Mouse (Mus musculus): ENCODE results near the gene Myo1f.
"Not testable (repeated sequence)": the region's sequence is repeated elsewhere in the genome, so short reads cannot be mapped to it uniquely, and the experiment has no call there.

Gene Myo1f

DNA sequence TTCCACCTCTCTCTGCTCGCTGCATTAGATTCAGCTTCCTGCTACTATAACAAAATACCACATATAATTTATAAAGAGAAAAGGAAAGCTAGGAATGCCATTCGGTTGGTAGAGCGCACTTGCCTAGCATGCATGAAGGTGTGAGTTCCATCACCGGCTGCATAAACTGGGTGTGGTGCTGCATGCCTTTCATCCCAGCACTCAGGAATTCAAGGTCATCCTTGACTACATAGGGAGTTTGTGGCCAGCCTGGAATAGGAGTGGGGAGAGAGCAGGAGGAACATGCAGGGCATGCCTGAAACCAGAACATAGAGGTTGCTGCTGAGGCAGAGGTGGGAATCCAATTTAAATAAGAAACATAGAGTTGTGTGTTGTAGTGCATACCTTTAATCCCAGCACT is 28.6 kb downstream of the Myo1f start:
- no peak for DNase-seq (ENCODE audit: low read depth, low spot score)

DNA sequence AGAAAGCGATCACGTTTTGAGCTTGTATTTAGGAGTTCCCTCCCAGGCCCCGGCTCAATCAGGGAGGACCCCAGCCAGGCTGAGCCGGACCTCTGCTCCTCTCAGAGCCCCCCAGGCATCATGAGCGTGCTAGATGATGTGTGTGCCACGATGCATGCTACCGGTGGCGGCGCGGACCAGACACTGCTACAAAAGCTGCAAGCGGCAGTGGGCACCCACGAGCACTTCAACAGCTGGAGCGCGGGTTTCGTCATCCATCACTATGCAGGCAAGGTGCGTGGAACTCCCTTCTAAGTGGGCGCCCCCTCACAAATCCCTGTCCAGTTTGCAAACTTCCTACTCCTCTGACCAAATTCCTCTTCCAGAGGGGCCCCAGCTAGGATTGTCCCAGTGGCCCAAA is 30.5 kb downstream of the Myo1f start:
- no peak for DNase-seq (ENCODE audit: low read depth, low spot score)

DNA sequence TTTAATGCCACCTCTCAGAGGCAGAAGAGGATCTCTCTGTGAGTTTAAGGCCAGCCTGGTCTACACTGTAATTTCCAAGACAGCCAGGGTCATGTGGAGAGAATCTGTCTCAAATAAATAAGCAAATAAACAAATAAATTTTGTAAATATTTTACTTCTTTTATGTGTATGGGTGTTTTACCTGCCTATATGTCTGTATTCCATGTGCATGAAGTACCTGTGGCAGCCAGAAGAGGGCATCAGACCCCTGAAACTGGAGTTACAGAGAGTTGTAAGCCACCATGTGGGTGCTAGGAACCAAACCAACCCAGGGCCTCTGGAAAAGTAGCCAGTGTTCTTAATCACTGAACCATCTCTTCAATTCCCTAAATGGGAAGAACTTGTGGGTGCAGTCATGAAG is 41.8 kb downstream of the Myo1f start:
- no peak for DNase-seq (ENCODE audit: low read depth, low spot score)

DNA sequence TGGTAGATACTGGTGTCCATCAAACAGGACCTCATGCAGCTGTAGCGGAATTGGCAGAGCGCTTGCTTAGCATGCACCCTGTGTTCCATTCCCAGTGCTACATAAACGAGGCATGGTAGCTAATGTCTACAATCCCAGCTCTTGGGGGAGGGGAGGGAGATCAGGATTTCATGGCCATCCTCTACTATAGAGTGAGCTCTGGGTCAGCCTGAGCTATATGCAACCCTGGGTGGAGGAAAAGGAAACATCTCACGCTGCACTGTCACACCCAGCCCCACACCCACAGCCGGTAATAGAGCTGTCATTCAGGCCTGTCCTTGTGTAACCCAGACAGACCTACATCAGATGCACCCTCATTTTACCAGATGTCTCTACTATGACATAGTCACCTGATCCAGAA is 43.0 kb downstream of the Myo1f start:
- DNase-seq (ENCODE audit: low read depth, low spot score): no peak

DNA sequence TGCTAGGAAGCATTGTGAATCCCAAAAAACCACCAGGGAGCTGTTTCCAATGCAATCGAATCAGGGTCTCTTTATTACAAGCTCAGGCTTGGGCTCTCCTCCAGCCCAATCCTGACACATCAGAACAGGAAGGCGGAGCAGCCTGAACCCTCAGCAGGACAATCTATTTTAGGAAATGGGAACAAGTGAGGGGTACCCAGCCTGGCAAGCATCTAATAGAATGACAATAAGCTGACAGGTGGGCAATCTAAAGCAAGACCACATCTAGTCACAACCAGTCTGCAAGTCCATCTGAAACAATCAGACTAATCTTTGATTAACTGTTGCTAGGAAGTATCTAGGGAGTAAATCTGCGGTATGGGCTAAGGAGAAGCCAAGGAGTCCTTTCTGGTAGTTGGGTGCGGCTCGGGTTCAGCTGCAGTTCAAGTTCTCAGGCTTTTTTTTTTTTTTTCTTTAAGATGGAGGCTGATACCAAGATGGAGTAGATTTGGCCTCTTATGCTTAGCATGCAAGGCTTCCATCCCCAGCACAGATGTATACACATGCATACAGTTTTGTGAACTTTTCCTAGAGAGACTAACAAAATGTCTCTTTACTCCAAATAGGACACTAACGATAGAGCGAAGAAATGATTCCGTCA is 44.4 kb downstream of the Myo1f start:
- no peak for DNase-seq (ENCODE audit: low read depth, low spot score)

DNA sequence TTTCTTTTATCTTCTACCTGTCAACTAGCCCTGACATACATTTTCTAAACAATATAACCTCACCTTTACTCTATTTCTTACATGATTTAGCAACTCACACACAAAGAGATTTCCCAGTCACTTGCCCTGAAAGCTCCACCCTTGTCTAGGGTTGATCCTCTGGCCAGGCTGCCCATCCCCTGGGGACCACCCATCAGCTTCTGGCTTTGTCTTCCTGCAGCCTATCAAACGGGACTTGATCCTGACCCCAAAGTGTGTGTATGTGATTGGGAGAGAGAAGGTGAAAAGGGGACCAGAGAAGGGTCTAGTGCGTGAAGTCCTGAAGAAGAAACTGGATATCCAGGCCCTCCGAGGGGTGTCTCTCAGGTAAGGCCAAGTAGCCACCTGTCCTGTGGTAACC is 45.3 kb downstream of the Myo1f start:
- DNase-seq (ENCODE audit: low read depth, low spot score): no peak

DNA sequence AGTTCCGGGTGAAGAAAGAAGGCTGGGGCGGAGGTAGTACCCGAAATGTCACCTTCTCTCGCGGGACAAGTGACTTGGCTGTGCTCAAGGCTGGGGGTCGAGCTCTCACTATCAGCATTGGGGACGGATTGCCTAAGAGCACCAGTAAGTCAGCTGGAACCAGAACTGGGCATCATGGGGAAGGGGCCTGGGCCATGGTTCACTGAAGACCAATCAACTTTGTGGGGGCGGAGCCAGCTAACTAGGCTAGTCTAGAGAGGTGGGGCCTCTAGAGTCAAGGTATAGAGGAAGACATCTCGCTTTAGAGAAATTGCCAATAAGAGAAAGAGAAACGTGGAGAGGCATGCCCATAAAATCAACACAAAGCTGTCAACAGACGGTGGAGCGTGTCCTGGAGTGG is 46.4 kb downstream of the Myo1f start:
- DNase-seq (ENCODE audit: low read depth, low spot score): no peak

DNA sequence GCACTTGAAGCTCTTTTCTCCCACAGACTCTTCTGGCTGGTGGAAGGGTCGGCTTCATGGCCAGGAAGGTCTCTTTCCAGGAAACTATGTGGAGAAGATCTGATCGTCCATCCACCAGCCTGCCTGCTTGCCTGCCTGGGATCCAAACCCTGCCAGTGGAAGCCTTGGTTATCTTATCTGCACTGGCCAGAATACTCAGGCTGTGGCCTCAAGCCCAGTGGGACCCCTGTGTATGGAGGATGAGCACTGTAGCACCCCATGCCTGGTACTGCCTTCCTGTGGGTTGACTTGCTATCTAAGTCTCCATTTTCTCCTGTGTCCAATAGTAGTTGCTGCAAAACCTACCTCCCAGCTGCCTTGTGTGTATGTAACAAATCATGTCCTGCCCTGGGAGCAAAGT is 51.8 kb downstream of the Myo1f start:
- no peak for DNase-seq (ENCODE audit: low read depth, low spot score)

DNA sequence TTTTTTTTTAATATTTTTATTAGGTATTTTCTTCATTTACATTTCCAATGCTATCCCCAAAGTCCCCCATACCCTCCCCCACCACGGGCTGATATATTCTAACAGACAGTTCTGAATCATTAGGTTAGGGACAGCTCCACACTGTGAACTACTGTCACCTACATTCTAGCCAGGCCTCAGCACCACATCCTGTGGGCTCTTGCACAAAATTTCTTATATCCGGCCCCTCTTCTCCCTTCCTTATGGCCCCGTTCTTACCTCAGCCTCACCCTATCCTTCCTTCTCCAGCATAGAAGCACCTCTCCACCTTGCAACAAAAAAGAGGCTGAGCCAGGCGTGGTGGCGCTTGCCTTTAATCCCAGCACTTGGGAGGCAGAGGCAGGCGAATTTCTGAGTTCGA is 55.0 kb downstream of the Myo1f start:
- no peak for DNase-seq (ENCODE audit: low read depth, low spot score)

DNA sequence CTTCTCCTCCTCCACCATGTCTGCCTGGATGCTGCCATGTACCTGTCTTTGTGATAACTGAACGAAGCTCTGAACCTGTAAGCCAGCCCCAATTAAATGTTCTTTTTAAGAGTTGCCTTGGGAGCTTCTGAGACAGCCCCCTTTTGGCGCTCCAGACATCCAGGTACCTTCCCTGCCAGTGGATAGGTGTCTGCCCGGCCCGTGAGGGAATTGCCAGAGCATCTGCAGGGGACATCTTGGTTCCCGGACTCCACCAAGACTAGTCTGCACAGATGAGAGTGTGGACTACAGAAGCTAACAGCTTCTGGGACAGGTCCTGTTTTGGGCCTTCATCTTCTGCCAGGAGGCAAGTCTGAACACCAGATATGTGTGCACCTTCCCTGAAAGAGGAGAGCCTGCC is 58.2 kb downstream of the Myo1f start:
- not testable (repeated sequence) for DNase-seq (ENCODE audit: low read depth, low spot score)

DNA sequence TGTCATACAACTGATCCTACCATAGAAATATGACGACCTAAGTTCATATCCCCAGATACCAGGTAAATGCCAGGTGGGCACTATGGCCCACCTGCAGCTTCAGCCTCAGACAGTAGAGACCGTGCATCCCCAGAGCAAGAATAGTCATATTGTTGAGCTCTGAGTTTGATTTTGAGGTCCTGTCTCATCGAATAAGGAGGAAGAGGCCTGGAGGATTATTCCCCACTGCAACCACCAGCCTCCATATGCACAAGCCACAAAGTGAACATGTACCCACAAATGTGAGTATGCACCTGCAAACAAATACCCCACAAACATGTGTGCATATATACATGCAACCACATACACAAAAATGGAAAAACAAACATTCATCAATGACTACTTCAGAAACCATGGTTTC is 71.8 kb downstream of the Myo1f start:
- no peak for DNase-seq (ENCODE audit: low read depth, low spot score)

DNA sequence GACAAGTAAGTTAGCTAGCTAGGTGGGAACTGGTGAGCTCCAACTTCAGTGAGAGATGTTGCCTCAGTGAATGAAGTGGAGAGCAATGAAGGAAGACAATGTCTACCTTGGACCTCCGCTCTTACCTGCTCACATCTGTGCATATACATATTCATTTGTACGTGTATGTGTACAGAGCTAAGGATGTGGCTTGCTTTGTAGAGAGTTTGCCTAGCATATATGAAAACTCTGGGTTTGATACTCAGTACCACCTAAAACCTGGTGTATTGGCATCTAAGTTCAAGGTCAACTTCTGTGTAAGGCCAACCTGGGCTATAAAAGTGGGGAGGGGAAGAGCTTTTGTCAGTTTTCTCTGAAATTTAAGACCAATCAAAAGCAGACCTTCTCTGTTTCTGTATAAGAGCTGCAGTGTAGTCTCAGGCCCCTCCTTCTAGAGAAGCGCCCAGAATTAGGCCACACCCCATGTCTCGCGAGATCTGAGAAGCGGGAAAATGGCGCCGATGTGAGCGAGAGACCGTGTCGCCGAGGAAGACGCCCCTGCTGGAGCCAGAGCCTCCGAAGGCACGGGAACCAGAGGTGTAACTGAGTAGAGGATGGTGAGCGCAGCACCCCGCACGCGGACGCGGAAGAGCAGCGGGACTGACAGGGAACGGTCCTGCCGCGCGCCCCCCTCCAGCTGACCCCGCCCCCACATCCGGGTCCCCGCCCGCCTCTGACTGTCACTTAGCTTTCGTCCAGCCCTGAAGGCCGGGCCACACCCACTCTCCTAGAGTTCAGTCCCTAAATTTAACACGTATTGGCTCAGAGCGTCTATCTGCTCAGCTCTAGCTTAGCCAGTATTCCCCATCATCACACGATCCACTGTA is 73.3 kb downstream of the Myo1f start, which contains the start of gene Zfp414:
TSS of gene Zfp414 (plus strand) at position 470 of the 866 bp plus-strand sequence.
- DNase-seq (ENCODE audit: low read depth, low spot score): peak; percentile 97

DNA sequence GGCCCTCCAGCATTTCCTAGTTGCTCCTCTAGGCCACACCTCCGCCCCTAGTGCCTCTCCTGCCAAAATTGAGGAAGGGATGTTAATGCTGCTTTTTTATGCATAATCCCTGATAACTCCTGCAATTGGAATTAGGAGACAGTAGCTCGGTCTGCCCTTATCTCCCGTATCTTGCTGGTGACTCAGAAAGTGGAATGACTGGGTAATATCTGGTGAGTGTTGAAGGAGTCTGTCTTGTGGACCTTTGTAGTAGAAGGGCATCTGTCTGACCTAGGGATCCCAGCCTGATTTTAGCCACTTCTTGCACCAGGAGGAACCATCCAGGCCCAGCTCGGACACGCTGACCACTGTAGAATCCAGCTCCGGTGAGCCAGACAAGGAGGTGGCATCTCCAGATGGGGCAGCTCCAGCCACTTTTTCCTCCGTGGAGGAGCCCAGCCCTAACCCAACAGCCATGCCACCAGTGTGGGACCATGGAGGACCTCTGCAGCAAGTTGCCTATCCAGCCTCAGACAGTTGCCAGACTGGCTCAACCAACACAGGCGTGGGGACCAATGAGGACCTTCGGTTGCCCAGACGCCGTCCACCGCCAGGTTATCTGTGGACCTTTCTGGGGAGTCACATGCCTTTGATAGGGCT is 74.1 kb downstream of the Myo1f start:
- DNase-seq (ENCODE audit: low read depth, low spot score): no peak

DNA sequence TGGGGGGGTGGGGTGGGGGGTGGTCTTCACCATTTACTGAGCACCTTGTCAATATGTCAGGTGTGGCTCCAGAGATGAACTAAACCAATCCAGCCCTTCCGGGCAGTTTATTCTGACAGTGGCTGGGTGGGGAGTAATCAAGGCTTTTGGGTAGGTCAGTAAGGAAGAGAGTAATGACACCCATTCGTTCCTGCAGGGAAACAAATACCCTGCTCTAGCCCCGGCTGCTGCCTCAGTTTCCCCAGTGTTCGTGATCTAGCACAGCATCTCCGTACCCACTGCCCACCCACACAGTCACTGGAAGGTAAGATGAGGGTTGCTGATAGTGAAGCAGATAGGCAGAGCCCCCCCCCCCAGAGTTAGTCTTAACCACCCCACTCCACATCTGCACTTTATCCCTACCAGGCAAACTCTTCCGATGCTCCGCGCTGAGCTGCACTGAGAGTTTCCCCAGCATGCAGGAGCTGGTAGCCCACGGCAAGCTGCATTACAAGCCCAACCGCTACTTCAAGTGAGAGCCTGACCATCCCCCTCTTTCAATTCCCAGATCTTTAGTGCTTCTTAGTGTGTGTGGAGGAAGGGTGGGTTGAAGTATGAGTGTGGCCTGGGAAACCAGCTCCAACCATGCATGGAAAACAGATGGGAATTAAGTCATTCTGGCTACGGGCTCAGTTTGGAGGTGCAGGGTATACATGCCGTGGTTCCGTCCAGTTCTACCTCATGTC is 74.8 kb downstream of the Myo1f start:
- no peak for DNase-seq (ENCODE audit: low read depth, low spot score)

DNA sequence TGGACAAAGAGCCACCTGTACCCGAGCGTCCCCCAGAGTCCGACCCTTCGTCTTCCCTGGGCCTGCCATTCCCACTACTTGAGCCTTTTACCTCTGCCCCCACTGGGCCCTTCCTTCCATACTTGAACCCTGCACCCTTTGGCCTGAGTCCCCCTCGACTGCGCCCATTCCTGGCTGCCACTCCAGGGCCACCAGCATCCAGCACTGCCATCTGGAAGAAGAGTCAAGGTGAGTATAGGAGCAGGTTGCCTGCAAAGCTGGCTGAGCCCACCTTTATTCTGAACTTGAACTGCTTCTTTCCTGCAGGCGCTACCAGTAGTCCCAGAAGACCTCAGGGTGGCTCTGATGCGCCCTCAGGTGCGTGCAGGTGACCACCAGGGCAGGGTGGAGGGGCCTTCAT is 75.7 kb downstream of the Myo1f start:
- DNase-seq (ENCODE audit: low read depth, low spot score): no peak

DNA sequence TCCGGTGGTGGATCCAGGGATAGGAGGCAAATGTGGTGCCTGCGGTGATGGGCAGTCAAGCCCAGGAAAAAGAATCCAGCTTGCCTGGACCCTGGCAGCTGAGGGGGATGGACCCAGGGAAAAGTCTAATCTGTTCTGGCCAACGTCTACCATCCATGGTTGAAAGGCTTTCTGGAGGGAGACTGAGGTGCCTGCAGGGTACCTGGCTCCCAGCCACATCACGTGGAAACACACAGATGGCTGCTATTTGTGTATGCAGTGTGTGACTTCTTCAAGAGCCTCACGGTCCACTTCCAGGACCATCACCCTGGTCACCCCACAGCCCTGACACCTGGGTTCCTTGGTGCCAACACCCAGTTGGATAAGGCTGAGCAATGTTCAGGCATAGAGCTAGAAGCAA is 76.3 kb downstream of the Myo1f start:
- DNase-seq (ENCODE audit: low read depth, low spot score): no peak

DNA sequence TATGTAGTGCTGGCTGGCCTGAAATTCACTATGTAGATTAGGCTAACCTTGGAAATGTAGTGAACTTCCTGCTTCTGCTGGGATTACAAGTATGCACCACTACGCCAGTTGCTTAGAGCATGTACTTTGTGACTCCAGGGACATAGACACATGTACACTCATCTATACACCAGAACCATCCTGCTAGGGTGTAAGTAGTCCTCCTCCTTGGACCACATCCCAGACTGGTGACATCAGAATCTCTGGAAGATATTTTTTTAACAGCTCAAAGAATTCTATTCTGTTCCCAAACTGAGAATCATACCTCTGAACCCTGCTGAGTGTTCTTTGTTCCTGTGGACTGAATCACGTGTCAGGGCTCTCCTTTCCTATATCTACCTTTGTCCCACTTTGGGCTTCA is 81.5 kb downstream of the Myo1f start:
- DNase-seq (ENCODE audit: low read depth, low spot score): no peak

DNA sequence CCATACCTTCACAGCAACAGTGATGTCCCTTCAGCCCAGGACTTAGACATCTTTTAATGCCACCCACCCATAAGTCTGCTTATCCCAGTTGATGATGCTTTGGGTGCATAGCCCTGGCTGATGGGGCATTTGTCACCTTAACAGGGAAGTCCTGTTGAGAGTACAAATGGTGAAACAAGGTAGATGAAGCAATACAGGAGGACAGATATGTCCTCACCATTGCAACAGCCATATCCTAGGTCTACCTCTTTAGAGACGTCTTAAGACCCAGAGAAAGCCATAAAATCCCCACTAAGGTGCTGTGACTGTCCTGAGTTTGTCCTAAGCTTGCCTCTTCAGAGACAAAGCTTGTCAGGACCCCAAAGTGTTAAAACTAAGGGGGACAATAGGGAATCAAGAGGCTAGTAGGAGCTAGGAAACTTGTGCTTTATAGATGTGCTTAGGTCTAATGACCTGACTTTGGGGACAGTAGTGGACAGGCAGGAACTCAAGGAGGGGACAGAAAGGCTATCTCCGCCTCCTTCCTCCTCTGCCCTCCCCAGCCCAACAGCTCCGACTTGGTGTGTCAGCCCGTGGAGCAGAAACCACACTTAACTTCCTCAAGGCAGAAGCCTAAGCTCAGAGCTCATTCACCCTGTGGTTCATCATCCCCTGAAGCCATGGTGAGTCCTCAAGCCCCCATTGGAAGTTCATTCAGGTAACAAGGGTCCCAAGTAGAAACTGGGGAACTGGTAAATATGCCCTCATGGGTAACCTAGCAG is 82.2 kb downstream of the Myo1f start, which contains the start of gene Pram1:
TSS of gene Pram1 (plus strand) at position 541 of the 761 bp plus-strand sequence.
- no peak for DNase-seq (ENCODE audit: low read depth, low spot score)

DNA sequence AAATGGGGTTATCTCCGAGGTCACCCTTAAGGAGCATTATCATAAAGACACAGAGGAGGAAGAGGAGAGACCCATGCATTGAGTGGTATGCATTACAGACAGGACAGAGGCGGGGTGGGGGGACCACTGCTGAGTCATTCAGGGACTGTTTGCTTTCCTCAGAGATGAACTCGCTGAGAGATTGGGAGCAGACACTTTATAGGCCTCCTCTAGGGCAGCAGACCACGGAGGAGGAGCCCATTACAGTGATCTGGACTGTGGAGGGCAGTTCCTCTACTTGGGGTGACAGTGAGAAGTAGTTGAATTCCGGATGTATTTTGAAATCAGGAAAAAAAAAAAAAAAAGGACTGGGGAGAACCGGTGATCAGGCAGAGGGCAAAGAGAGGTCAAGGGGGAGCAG is 84.2 kb downstream of the Myo1f start:
- DNase-seq (ENCODE audit: low read depth, low spot score): no peak

DNA sequence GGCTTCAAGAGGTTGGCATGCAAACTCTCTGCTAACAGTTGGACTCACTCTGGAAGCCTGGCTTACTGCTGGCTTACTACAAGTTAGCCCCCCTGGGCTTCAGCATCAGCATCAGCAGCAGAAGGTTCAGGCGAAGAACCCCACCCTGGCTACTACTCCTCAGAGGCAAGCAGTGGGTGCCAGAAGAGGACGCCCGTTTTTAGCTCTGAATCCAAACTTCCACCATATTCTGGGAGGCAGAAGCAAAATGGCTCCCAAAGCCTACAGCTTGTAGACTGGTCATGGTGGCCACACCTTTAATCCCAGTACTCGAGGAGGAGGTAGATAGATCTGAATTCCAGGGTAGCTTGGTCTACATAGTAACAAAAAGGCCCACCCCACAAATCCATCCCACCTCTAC is 88.6 kb downstream of the Myo1f start:
- no peak for DNase-seq (ENCODE audit: low read depth, low spot score)

DNA sequence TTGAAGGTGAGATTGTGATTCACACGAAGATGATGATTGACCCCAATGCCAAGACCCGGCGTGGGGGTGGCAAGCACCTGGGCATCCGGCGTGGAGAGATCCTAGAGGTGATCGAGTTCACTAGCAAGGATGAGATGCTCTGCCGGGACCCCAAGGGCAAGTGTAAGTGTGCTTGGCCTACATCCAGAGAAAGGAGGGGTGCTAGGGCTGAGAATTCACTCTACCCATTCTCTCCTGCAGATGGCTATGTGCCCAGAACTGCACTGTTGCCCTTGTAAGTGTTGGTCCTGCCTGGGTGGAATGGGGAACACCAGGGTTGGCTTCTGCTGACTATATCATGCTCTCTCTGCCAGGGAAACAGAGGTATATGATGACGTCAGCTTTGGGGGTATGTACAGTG is 89.6 kb downstream of the Myo1f start:
- no peak for DNase-seq (ENCODE audit: low read depth, low spot score)

All from c-Kit-negative CD71-positive TER-119-positive erythroid progenitor cells, embryonic 14.5 days (primary cell).